Mouse (Mus musculus) midbrain, embryonic 11.5 days (tissue): Measurements from ENCODE around the gene Sf3a1. TPM values are rescaled to one million over a fixed set of nuclear protein-coding genes. Genes with fewer than 3 reads are reported as not detected.

ENCODE experiments used
- ATAC-seq: fragments of 200-750 bp; cut with Nextera tagmentation; 2 replicates; pipeline ENCODE4 v1.8.0; 2017; ENCODE audit warnings: moderate TSS enrichment, moderate library complexity; ENCODE audit not compliant: low FRiP score
- DNase-seq: peaks from one replicate; pipeline ENCODE4 v3.0.0; 2015; ENCODE audit warnings: low spot score; ENCODE audit errors: missing footprints
- H3K27ac ChIP-seq: fragments of 300-500 bp; sonication (generic); 2 replicates; pipeline ENCODE4 v1.5.1; 2014; ENCODE audit warnings: low read depth, low read length
- H3K27me3 ChIP-seq: fragments of 300-500 bp; sonication (generic); 2 replicates; pipeline ENCODE4 v1.6.1; 2014; ENCODE audit warnings: mild to moderate bottlenecking, low read length, moderate library complexity, mixed read lengths; ENCODE audit not compliant: control insufficient read depth, insufficient read depth
- H3K36me3 ChIP-seq: fragments of 300-500 bp; sonication (generic); 2 replicates; pipeline ENCODE4 v1.6.1; 2014; ENCODE audit warnings: mild to moderate bottlenecking, low read length, moderate library complexity, mixed read lengths; ENCODE audit not compliant: control insufficient read depth, insufficient read depth
- H3K4me1 ChIP-seq: fragments of 300-500 bp; sonication (generic); 2 replicates; pipeline ENCODE4 v1.6.1; 2014; ENCODE audit warnings: low read length; ENCODE audit not compliant: control insufficient read depth, insufficient read depth
- H3K4me2 ChIP-seq: fragments of 300-500 bp; sonication (generic); 2 replicates; pipeline ENCODE4 v1.6.1; 2014; ENCODE audit warnings: mild to moderate bottlenecking, moderate library complexity
- H3K4me3 ChIP-seq: fragments of 300-500 bp; sonication (generic); 2 replicates; pipeline ENCODE4 v1.5.1; 2014; ENCODE audit warnings: low read depth, low read length
- H3K9ac ChIP-seq: fragments of 300-500 bp; sonication (generic); 2 replicates; pipeline ENCODE4 v1.6.1; 2014; ENCODE audit warnings: low read length
- H3K9me3 ChIP-seq: fragments of 300-500 bp; sonication (generic); 2 replicates; pipeline ENCODE4 v1.6.1; 2016; ENCODE audit warnings: low read length; ENCODE audit not compliant: control insufficient read depth
- WGBS: fragments of 180-500 bp; shearing (Covaris S2); extraction: QIAGEN DNeasy Blood & Tissue Kit; methylation state at CpG from one replicate; pipeline ENCODE4 v1.1.7; 2014; 5-methylcytosine and 5-hydroxymethylcytosine counted together
- polyA plus RNA-seq: library from polyadenylated mRNA; unstranded; fragments of >200 nt; fragmentation: Nextera tagmentation; extraction: Ambion mirVana; gene quantifications from 2 replicates; pipeline ENCODE4 v1.2.1, GENCODE M21; 2014

Sf3a1 gene
- polyA plus RNA-seq, 1 experiment from 2014 or later, result 93.6 TPM

- DNase-seq, result no peak
- Histone ChIP-seq H3K9me3 (no peaks in the 10 kb centered on the region), H3K36me3 (peaks cover 4% of the 10 kb centered on the region; the same call in 1 of the 2 replicates), H3K4me3 (no peak overlapping the region), H3K27ac (no peak overlapping the region), H3K9ac (no peak overlapping the region), H3K4me2 (no peak overlapping the region), H3K4me1 (no peaks in the 10 kb centered on the region), H3K27me3 (no peaks in the 10 kb centered on the region)
- 85% methylated on average over 10 of the region's 10 CpGs for WGBS
- ATAC-seq, result no peak
Measured at GRCm38 (mm10) chr11:4147098-4147497, 13.1 kb upstream of the Sf3a1 start.

GRCm38 (mm10) chr11:4148120-4148519, 12.0 kb upstream of the Sf3a1 start:
- no peak for DNase-seq
- H3K9ac ChIP-seq, result no peak overlapping the region
- H3K27me3 ChIP-seq, result no peaks in the 10 kb centered on the region
- H3K4me2 ChIP-seq, result no peak overlapping the region
- H3K4me1 ChIP-seq, result no peaks in the 10 kb centered on the region
- H3K27ac ChIP-seq, result no peak overlapping the region
- ATAC-seq, result no peak
- 83% methylated on average over 5 of the region's 5 CpGs for WGBS
- peaks cover 4% of the 10 kb centered on the region; the same call in 1 of the 2 replicates for H3K36me3 ChIP-seq
- no peak overlapping the region for H3K4me3 ChIP-seq
- H3K9me3 ChIP-seq, result no peaks in the 10 kb centered on the region

GRCm38 (mm10) chr11:4148536-4149156, 11.5 kb upstream of the Sf3a1 start:
- Histone ChIP-seq H3K36me3 (0 out of 2 replicates have a peak, but pooled peaks cover 1% of the 10 kb centered on the region), H3K9ac (no peak overlapping the region), H3K27ac (no peak overlapping the region), H3K4me1 (no peaks in the 10 kb centered on the region), H3K4me3 (no peak overlapping the region), H3K27me3 (no peaks in the 10 kb centered on the region), H3K9me3 (no peaks in the 10 kb centered on the region), H3K4me2 (no peak overlapping the region)
- 90% methylated on average over 9 of the region's 9 CpGs for WGBS
- no peak for ATAC-seq
- no peak for DNase-seq

DNA sequence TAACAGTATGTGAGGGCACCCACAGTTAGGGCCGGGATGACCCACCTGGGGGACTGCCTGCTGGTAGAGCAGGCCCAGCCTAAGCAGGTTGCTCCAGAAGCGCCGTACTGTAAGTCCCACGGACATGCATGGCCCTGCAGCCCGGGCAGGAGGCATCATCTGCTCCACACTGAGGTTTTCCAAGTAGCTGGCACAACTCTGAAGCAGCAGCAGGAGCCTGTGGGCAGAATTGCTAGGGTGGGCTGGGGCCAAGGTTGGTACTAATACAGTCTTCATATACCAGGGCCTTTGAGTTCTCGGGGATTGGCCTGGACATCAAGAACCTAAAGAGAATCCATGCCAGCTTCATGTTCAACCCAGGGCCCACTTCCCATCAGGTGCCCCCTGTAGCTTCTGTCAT, 10.3 kb upstream of the Sf3a1 start:
- Histone ChIP-seq H3K4me3 (no peak overlapping the region), H3K27me3 (no peaks in the 10 kb centered on the region), H3K4me2 (no peak overlapping the region), H3K9ac (no peak overlapping the region), H3K4me1 (no peaks in the 10 kb centered on the region), H3K27ac (no peak overlapping the region), H3K9me3 (no peaks in the 10 kb centered on the region), H3K36me3 (no peaks in the 10 kb centered on the region)
- DNase-seq, result no peak
- ATAC-seq, result no peak
- WGBS, result 85% methylated on average over 6 of the region's 6 CpGs

GRCm38 (mm10) chr11:4153694-4154093, 6.5 kb upstream of the Sf3a1 start:
- H3K4me1 ChIP-seq, result no peaks in the 10 kb centered on the region; the same call in 1 of the 2 replicates
- WGBS, result 93% methylated on average over 7 of the region's 7 CpGs
- ATAC-seq (no peak), DNase-seq (no peak)
- H3K4me3 ChIP-seq, result no peak overlapping the region
- no peaks in the 10 kb centered on the region for H3K27me3 ChIP-seq
- H3K36me3 ChIP-seq, result no peaks in the 10 kb centered on the region
- no peaks in the 10 kb centered on the region for H3K9me3 ChIP-seq
- no peak overlapping the region for H3K4me2 ChIP-seq
- H3K9ac ChIP-seq, result no peak overlapping the region
- no peak overlapping the region for H3K27ac ChIP-seq

- H3K4me2 ChIP-seq, result no peak overlapping the region
- H3K36me3 ChIP-seq, result no peaks in the 10 kb centered on the region
- no peak overlapping the region for H3K27ac ChIP-seq
- WGBS, result 79% methylated on average over 5 of the region's 5 CpGs
- H3K27me3 ChIP-seq, result no peaks in the 10 kb centered on the region
- DNase-seq (no peak), ATAC-seq (no peak)
- H3K9me3 ChIP-seq, result no peaks in the 10 kb centered on the region
- no peak overlapping the region for H3K4me3 ChIP-seq
- H3K9ac ChIP-seq, result no peak overlapping the region
- H3K4me1 ChIP-seq, result peaks cover 2% of the 10 kb centered on the region; the same call in 1 of the 2 replicates
Measured at GRCm38 (mm10) chr11:4155641-4156040, 4.5 kb upstream of the Sf3a1 start.

DNA sequence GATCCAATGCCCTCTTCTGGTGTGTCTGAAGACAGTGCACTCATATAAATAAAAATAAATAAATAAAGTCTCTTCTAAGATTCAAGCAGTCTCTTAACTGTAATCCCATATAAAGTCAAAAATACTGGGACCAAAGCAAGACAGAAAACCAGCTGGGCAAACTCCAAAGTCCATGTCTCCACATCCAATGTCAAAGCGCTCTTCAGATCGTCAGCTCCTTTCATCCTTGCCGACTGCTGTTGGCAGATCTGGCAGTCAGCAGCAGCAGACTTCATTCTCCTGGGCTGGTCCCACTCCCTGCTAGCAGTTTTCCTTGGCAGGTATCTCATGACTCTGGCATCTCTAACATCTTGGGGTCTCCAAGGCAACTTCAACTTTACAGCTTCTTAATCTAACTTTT, 1.5 kb upstream of the Sf3a1 start:
- Histone ChIP-seq H3K9ac (no peak overlapping the region), H3K9me3 (no peaks in the 10 kb centered on the region), H3K4me1 (peaks cover 15% of the 10 kb centered on the region), H3K4me2 (no peak overlapping the region), H3K36me3 (peaks cover 11% of the 10 kb centered on the region), H3K27me3 (no peaks in the 10 kb centered on the region), H3K4me3 (no peak overlapping the region), H3K27ac (no peak overlapping the region)
- ATAC-seq (no peak), DNase-seq (no peak)
- 99% methylated on average over 3 of the region's 3 CpGs for WGBS

- Histone ChIP-seq H3K27ac (no peak overlapping the region), H3K4me1 (peaks cover 17% of the 10 kb centered on the region), H3K9me3 (no peaks in the 10 kb centered on the region), H3K36me3 (peaks cover 25% of the 10 kb centered on the region), H3K9ac (peak overlapping the region; percentile 66), H3K4me3 (peak overlapping the region; percentile 51), H3K27me3 (no peaks in the 10 kb centered on the region), H3K4me2 (peak overlapping the region; percentile 91)
- ATAC-seq (no peak), DNase-seq (no peak)
- 11% methylated on average over 15 of the region's 15 CpGs for WGBS
Measured at GRCm38 (mm10) chr11:4160758-4161480, 769 bp downstream of the Sf3a1 start.

DNA sequence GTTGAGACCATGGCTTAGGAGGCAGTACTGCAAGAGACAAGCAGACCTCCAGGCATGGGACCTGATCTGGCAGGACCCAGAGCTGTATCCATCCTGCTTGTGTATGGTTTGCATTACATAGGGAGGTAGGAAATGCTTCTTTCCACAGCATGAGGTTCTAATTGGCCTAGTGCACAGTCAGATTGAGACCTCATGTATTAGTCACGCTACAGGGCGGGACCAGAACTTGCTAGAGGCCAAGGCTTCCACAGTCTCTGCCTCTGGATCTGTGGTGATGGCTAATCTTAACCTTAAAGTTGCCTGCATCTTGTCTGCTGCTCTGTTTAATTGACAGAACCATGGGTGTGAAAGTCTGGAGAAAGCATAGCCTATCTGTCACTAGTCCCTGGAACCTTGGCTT, 4.6 kb downstream of the Sf3a1 start:
- DNase-seq, result no peak
- Histone ChIP-seq H3K4me3 (no peak overlapping the region), H3K9ac (no peak overlapping the region), H3K27ac (no peak overlapping the region), H3K9me3 (no peaks in the 10 kb centered on the region), H3K36me3 (peaks cover 44% of the 10 kb centered on the region), H3K4me1 (peaks cover 16% of the 10 kb centered on the region), H3K4me2 (no peak overlapping the region), H3K27me3 (no peaks in the 10 kb centered on the region)
- ATAC-seq, result no peak
- WGBS, result 87% methylated on average over 2 of the region's 2 CpGs
